Mouse (Mus musculus): ENCODE measurements around the gene Htr3b. TPM values are rescaled to one million over a fixed set of nuclear protein-coding genes. Genes with fewer than 3 reads are reported as not detected.

The Htr3b gene
- total and polyA plus RNA-seq, 2 experiments from 2014 or later, result 0.10 TPM; not detected in 1

- H3K27me3 ChIP-seq (ENCODE audit: insufficient read depth, low read length), result no peaks in the 10 kb centered on the region
- WGBS, result 16% methylated on average over 9 of the region's 9 CpGs
- H3K27ac ChIP-seq (ENCODE audit: low read depth, low read length), result no peak within 1 kb of the TSS
- no peaks in the 10 kb centered on the region for H3K9me3 ChIP-seq (ENCODE audit: low read length)
- DNase-seq (ENCODE audit: low spot score), result peak; percentile 89
- H3K9ac ChIP-seq (replicated peaks; ENCODE audit: low read length, poor library complexity, severe bottlenecking), result no peak within 1 kb of the TSS
- H3K36me3 ChIP-seq (ENCODE audit: insufficient read depth, low read length), result no peaks in the 10 kb centered on the region
- H3K4me2 ChIP-seq (ENCODE audit: low read depth, low read length, poor library complexity, severe bottlenecking), result no peak within 1 kb of the TSS
- no peak for ATAC-seq (ENCODE audit: low FRiP score)
- TF ChIP-seq CTCF (IDR thresholded peaks at IDR 0.05), result no peak
- H3K4me1 ChIP-seq (ENCODE audit: insufficient read depth, low read length), result no peaks in the 10 kb centered on the region
- no peak within 1 kb of the TSS for H3K4me3 ChIP-seq (ENCODE audit: low read depth, low read length)
These were observed 53.8 kb downstream of the Htr3b start, which contains the start of gene Htr3a for GRCm38 (mm10) chr9:48910885-48911537. Htr3a (minus strand) TSS chr9:48911099.

- H3K4me1 ChIP-seq (ENCODE audit: insufficient read depth, low read length), result no peaks in the 10 kb centered on the region
- no peak overlapping the region for H3K27ac ChIP-seq (ENCODE audit: low read depth, low read length)
- no peak for ATAC-seq (ENCODE audit: low FRiP score)
- no peak overlapping the region for H3K4me3 ChIP-seq (ENCODE audit: low read depth, low read length)
- H3K36me3 ChIP-seq (ENCODE audit: insufficient read depth, low read length), result no peaks in the 10 kb centered on the region
- no peak overlapping the region for H3K4me2 ChIP-seq (ENCODE audit: low read depth, low read length, poor library complexity, severe bottlenecking)
- DNase-seq (ENCODE audit: low spot score), result no peak
- WGBS, result 84% methylated on average over 5 of the region's 5 CpGs
- no peaks in the 10 kb centered on the region for H3K9me3 ChIP-seq (ENCODE audit: low read length)
- H3K9ac ChIP-seq (replicated peaks; ENCODE audit: low read length, poor library complexity, severe bottlenecking), result no peak overlapping the region
- no peaks in the 10 kb centered on the region for H3K27me3 ChIP-seq (ENCODE audit: insufficient read depth, low read length)
- TF ChIP-seq CTCF (IDR thresholded peaks at IDR 0.05), result no peak
These were observed 60.4 kb downstream of the Htr3b start for GRCm38 (mm10) chr9:48904421-48904820.

GRCm38 (mm10) chr9:48903766-48904165 is 61.0 kb downstream of the Htr3b start:
- Histone ChIP-seq H3K4me2 (ENCODE audit: low read depth, low read length, poor library complexity, severe bottlenecking) (no peak overlapping the region), H3K36me3 (ENCODE audit: insufficient read depth, low read length) (no peaks in the 10 kb centered on the region), H3K4me1 (ENCODE audit: insufficient read depth, low read length) (no peaks in the 10 kb centered on the region), H3K27me3 (ENCODE audit: insufficient read depth, low read length) (no peaks in the 10 kb centered on the region), H3K9ac (replicated peaks; ENCODE audit: low read length, poor library complexity, severe bottlenecking) (no peak overlapping the region), H3K27ac (ENCODE audit: low read depth, low read length) (no peak overlapping the region), H3K4me3 (ENCODE audit: low read depth, low read length) (no peak overlapping the region), H3K9me3 (ENCODE audit: low read length) (no peaks in the 10 kb centered on the region)
- WGBS, result 52% methylated on average over 2 of the region's 2 CpGs
- ATAC-seq (ENCODE audit: low FRiP score) (no peak), DNase-seq (ENCODE audit: low spot score) (no peak)
- TF ChIP-seq CTCF (IDR thresholded peaks at IDR 0.05), result no peak

DNA sequence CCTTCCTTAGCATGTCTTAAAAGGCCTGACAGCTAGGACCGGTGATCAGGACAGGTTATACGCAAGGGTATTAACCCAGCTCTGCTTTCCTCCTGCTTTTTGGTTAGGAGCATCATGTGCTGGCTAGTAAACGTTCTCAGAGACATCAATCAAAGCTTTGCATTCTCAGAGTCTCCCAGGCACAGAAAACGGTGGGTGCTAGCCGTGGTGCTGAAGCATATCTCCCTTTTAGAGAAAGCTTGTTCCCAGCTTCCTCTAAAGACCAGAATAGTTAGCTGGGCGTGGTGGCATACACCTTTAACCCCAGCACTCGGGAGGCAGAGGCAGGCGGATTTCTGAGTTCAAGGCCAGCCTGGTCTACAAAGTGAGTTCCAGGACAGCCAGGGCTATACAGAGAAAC is 66.2 kb downstream of the Htr3b start:
- no peaks in the 10 kb centered on the region for H3K36me3 ChIP-seq (ENCODE audit: insufficient read depth, low read length)
- no peaks in the 10 kb centered on the region; the same call in 1 of the 2 replicates for H3K4me1 ChIP-seq (ENCODE audit: insufficient read depth, low read length)
- no peak for TF ChIP-seq CTCF (IDR thresholded peaks at IDR 0.05)
- H3K27me3 ChIP-seq (ENCODE audit: insufficient read depth, low read length), result no peaks in the 10 kb centered on the region; the same call in 1 of the 2 replicates
- H3K4me3 ChIP-seq (ENCODE audit: low read depth, low read length), result no peak overlapping the region
- no peak overlapping the region for H3K9ac ChIP-seq (replicated peaks; ENCODE audit: low read length, poor library complexity, severe bottlenecking)
- H3K27ac ChIP-seq (ENCODE audit: low read depth, low read length), result no peak overlapping the region
- no peak overlapping the region for H3K4me2 ChIP-seq (ENCODE audit: low read depth, low read length, poor library complexity, severe bottlenecking)
- ATAC-seq (ENCODE audit: low FRiP score) (no peak), DNase-seq (ENCODE audit: low spot score) (no peak)
- no peaks in the 10 kb centered on the region for H3K9me3 ChIP-seq (ENCODE audit: low read length)
- WGBS, result 51% methylated on average over 8 of the region's 8 CpGs

DNA sequence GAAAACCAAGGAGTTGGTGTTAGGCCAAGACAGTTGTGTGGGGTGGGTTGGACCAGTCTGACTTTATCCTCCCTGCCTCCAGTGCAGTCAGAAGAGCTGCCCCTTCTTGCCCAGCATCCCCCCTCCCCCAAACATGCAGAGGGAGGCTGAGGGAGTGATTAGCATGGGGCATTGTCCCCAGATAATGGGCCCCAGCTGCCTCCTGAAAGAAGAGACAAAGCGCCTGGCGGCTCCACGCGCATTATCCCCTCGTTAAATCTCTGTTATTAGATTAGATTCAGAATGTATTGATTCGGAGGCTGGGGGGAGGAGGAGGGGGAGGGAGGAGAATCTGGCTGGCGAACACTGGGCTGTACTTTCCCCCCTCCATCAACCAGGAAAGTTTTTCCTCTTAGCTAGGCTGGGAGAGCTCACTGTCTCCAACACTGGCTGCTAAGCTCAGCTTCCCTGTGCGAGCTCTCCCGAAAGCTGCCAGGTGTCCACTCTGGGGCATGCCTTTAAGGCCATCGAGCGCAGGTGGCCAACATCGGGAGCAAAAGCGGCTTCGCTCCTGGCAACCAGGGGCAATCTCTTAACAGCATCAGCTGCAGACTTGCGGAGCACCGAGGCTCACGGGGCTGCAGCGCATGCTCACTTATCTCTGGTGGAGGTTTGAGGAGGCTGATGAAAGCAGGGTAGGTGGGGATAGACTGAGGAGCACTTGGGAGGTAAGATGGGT is 68.8 kb downstream of the Htr3b start:
- Histone ChIP-seq H3K36me3 (ENCODE audit: insufficient read depth, low read length) (no peaks in the 10 kb centered on the region), H3K27ac (ENCODE audit: low read depth, low read length) (no peak overlapping the region), H3K9me3 (ENCODE audit: low read length) (no peaks in the 10 kb centered on the region), H3K4me1 (ENCODE audit: insufficient read depth, low read length) (no peaks in the 10 kb centered on the region; the same call in 1 of the 2 replicates), H3K9ac (replicated peaks; ENCODE audit: low read length, poor library complexity, severe bottlenecking) (no peak overlapping the region), H3K4me3 (ENCODE audit: low read depth, low read length) (0 out of 2 replicates have a peak overlapping the region, but pooled peaks have one; percentile 8), H3K27me3 (ENCODE audit: insufficient read depth, low read length) (no peaks in the 10 kb centered on the region; the same call in 1 of the 2 replicates), H3K4me2 (ENCODE audit: low read depth, low read length, poor library complexity, severe bottlenecking) (peak overlapping the region; percentile 32)
- 16% methylated on average over 18 of the region's 18 CpGs for WGBS
- ATAC-seq (ENCODE audit: low FRiP score) (no peak), DNase-seq (ENCODE audit: low spot score) (peak; percentile 19)
- no peak for TF ChIP-seq CTCF (IDR thresholded peaks at IDR 0.05)

DNA sequence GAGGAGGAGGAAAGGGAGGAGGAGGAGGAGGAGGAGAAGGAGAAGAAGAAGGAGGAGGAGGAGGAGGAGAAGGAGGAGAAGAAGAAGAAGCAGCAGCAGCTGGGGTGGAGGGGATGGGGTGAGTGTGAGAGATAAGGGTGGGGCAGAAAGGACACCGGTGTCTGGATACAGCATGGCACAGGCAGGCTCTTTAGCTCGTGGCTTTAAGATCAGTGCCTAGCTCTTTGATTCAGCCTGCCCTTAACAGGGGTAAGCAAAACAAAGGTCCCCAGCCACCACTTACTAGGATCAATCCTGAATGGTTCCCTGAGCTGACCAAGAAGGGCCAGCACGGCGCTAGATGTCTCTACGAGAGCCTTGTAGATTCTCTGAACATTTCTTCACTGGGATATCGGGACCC is 70.0 kb downstream of the Htr3b start:
- ATAC-seq (ENCODE audit: low FRiP score) (no peak), DNase-seq (ENCODE audit: low spot score) (no peak)
- TF ChIP-seq CTCF (IDR thresholded peaks at IDR 0.05), result no peak
- H3K27me3 ChIP-seq (ENCODE audit: insufficient read depth, low read length), result no peaks in the 10 kb centered on the region; the same call in 1 of the 2 replicates
- no peaks in the 10 kb centered on the region; the same call in 1 of the 2 replicates for H3K4me1 ChIP-seq (ENCODE audit: insufficient read depth, low read length)
- WGBS, result 62% methylated on average over 6 of the region's 6 CpGs
- H3K9ac ChIP-seq (replicated peaks; ENCODE audit: low read length, poor library complexity, severe bottlenecking), result no peak overlapping the region
- no peaks in the 10 kb centered on the region for H3K36me3 ChIP-seq (ENCODE audit: insufficient read depth, low read length)
- no peaks in the 10 kb centered on the region for H3K9me3 ChIP-seq (ENCODE audit: low read length)
- H3K27ac ChIP-seq (ENCODE audit: low read depth, low read length), result no peak overlapping the region
- no peak overlapping the region for H3K4me3 ChIP-seq (ENCODE audit: low read depth, low read length)
- no peak overlapping the region for H3K4me2 ChIP-seq (ENCODE audit: low read depth, low read length, poor library complexity, severe bottlenecking)
